Mouse (Mus musculus): ENCODE results near the gene Prb1. TPM values are rescaled to one million over a fixed set of nuclear protein-coding genes. Genes with fewer than 3 reads are reported as not detected.
"Not testable (repeated sequence)": the region's sequence is repeated elsewhere in the genome, so short reads cannot be mapped to it uniquely, and the experiment has no call there.

Gene Prb1
- not detected in 2 replicates for polyA plus RNA-seq (2015; fragmentation: Nextera tagmentation; extraction: Ambion mirVana)

DNA sequence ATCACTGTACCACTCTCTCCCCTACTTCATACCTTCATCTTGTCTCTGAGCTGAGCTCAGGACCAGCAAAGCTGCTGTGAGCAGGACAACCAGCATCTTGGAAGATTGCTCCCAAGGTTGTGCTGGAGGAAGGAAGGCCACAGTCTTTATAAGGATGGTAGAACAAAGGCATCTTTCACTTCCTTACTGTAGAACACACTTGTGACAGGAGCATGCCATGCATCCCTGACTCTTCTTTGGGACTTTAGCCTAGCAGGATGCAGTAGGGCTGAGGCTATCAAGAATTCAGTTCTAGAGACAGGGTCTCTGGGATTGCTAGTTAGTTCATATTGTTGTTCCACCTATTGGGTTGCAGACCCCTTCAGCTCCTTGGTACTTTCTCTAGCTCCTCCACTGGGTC lies at the start of gene Prb1:
TSS of gene Prb1 (minus strand) at position 101 of the 400 bp plus-strand sequence.
- H3K36me3 ChIP-seq; H3K27me3 ChIP-seq; H3K4me3 ChIP-seq; H3K4me2 ChIP-seq (replicated peaks); H3K27ac ChIP-seq; H3K4me1 ChIP-seq; H3K9ac ChIP-seq; H3K9me3 ChIP-seq; ATAC-seq (ENCODE audit: low FRiP score, low read depth): not testable (repeated sequence)

Other genes starting within 250 kb of the Prb1 start
- gene Prpmp5, start 104.2 kb upstream of the Prb1 start, polyA plus RNA-seq (2015; fragmentation: Nextera tagmentation; extraction: Ambion mirVana) = not detected in 2 replicates
- not detected in 2 replicates for gene Gm8882, start 153.6 kb upstream of the Prb1 start, polyA plus RNA-seq (2015; fragmentation: Nextera tagmentation; extraction: Ambion mirVana)

All from limb, embryonic 13.5 days (tissue).